Mouse (Mus musculus) G1E (cell line): Measurements from ENCODE around the gene Uspl1.

Experiments used
- CTCF ChIP-seq: IDR thresholded peaks from 2 replicates; pipeline ENCODE4 v1.5.1; 2012; ENCODE audit warnings: low read depth, low read length, inconsistent platforms, mixed read lengths
- GATA1 ChIP-seq: IDR thresholded peaks from 2 replicates; pipeline ENCODE4 v1.6.1; 2012; ENCODE audit warnings: borderline replicate concordance, low read length, inconsistent platforms, mixed read lengths

DNA sequence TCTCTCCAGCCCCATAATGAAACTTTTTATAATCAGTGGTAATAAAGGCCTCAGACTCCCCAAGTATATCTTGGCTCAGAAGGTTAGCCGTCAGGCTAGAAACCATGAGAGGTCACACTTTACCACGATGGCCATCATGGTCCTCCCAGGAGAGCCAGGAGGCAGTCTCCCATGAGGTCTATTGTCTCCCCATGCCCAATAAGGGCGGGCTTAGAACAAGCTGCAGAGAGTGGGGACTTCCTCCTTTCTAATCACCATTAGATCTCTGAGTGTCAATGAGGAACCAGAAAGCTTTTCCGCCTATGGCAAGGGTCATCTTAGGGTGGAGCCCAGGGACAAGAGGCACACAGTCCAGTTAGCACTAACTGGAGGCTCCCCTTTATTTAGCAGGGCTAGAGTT is 37.2 kb downstream of the Uspl1 start:
- TF ChIP-seq CTCF (no peak), GATA1 (no peak)
